Mouse (Mus musculus) megakaryocyte-erythroid progenitor cell, adult 5-6 weeks (primary cell): ENCODE results near the gene Gm5799. TPM values are rescaled to one million over a fixed set of nuclear protein-coding genes. Genes with fewer than 3 reads are reported as not detected.
"Not testable (repeated sequence)": the region's sequence is repeated elsewhere in the genome, so short reads cannot be mapped to it uniquely, and the experiment has no call there.

ENCODE experiments used
- ATAC-seq: replicated peaks from 2 replicates; pipeline ENCODE4 v1.8.0; 2016; ENCODE audit warnings: mild to moderate bottlenecking, inconsistent platforms; ENCODE audit not compliant: severe bottlenecking, poor library complexity, low FRiP score, low TSS enrichment
- total RNA-seq, 2 experiments: library from RNA; stranded (forward) in 1 of 2; stranded (reverse) in 1 of 2; fragments of 200-1000, 215-1000 nt in 1 of 2; fragments of >200 nt in 1 of 2; fragmentation: Nextera tagmentation in 1 of 2; gene quantifications; 2 replicates each; pipeline ENCODE4 v1.2.3; 2014 to 2017

Gene Gm5799
- total RNA-seq (2014; fragmentation: Nextera tagmentation): not detected in 2 replicates
- not detected in 2 replicates for total RNA-seq (2017)

DNA sequence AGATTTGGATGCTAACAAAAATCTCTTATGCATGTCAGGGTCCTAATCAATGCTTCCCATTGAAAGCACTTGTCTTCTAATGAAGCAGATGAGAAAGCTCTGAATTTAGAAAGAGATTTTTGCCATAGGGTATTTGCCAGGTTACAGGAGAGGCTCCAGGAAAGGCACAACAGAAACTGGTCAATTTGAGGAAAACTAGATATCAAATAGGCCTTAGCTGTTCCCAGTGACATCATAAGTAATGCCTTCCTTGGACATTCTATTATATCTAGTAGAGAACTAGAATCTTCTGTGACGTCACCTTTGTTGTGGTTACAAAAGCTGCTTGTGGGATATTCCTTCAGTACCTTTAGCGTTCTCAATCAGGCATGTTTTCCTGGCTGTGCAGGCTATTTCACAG lies at the start of gene Gm5799:
Gm5799 (plus strand) TSS at position 301 of the 400 bp plus-strand sequence.
- ATAC-seq: not testable (repeated sequence)

DNA sequence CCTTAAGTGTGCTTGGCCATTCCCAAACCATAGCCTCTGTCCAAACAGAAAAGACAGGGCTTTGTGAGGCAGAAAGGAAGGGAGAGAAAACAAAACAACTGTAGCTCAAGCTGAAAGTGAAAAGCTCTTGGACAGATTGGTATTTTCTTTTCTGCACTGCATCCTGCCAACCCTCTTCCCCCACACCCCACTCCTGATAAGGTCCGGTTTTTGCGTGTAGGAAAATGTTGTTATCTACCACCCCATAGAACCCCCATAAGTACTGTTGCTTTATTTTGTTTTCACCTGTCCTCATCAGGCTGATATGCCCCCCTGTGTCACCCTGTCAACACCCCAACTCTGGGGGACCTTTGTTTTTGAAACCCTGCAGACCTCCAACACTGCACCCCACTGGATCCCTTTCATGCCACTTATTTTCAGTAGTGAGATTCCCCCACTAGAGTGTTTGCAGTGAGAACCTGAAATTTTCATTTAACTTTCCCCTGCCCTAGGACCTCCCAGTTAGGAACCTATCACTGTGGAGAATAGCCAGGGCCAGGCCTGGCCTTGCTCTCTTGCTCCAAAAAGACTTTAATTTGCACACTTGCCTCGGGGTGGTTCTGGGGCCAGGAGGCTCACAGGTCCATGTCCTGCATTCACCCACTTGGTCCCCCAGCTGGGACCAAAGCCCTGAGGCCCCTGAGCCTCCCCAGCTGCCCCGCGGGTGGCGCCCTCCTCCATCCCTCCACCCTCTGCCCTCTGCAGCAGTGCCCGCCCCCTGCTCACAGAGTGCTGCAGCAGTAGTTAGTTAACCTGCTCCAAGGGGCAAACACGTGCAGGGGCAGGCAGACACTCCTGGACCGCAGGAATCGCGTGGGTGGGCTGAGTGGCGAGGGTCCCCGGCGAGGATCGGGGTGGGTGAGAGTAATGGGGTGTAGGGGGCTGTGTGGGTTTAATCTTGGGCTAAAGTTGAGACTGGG lies 12.0 kb upstream of the Gm5799 start:
- ATAC-seq: not testable (repeated sequence)

- not testable (repeated sequence) for ATAC-seq
Observed at GRCm38 (mm10) chr14:43532011-43532383, 11.4 kb upstream of the Gm5799 start.

DNA sequence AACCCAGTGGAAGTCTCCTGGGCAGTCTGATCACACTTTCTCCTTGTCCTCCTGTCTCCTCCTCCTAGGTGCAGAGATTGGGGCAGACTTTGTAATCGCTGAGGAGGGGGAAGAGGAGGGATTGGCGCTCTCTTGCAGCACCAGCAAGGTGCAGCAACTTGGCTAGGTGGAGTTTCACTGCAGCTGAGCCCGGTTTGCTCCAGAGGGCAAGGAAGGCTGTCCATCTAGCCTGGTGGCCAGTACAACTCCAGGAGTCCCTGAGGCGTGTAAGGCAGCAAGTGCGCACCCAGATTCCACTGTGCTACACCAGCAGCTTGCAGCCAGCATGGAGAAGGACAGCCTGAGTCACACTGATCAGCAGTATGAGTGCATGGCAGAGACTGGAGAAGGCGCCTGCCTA lies 11.0 kb upstream of the Gm5799 start:
- ATAC-seq: not testable (repeated sequence)

DNA sequence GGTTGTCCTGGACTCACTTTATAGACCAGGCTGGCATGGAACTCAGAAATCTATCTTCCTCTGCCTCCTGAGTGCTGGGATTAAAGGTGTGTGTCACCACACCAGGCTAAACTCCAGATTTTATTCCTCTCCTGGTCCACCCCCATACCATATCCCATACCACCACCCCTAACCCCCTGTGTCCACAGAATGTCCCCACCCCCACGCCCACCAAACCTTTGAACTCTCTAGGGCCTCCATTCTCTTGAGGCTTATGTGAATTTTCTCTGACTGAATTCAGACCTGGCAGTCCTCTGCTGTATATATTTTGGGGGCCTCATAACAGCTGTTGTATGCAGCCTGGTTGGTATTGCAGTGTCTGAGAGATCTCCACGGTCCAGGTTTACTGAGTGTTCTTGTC lies 5.2 kb upstream of the Gm5799 start:
- ATAC-seq: not testable (repeated sequence)

DNA sequence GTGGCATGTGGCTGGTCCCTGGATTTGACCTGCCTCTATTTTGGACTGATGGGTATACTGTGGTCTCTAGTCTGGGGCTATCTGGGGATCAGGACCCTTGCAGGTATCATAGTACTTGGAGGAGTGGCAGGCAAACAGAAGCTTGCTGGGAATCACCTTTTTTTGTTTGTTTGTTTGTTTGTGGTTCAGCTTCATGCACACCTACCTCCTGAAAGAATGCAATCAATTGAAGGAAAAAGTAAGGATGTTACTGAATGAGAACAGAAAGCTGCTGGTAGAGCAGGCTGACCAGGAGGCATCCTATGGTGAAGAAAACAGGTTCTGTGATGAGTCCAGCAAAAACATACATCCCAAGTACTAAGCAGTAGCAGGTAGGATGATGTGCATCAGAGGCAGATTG lies 2.9 kb downstream of the Gm5799 start:
- not testable (repeated sequence) for ATAC-seq

GRCm38 (mm10) chr14:43552271-43552670 lies 8.9 kb downstream of the Gm5799 start:
- not testable (repeated sequence) for ATAC-seq

DNA sequence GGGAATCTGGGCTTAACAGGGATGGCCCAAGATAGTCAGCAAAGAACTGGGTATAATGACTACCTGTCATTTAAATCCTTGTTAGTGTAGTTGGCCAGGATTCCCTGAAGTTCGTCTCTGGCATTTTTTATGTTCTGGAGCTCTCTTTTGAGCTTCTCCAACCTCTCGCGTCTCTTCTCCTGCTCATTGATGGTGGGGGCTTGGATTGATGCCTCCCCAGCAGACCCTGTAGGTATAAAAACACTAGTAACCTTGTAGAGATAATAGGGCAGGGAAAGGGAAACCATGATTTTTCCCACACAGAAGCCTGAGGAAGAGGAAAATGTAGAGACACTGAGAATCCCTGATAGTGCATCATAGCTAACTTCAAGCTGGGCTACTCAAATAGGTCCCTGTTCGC lies 34.6 kb downstream of the Gm5799 start:
- ATAC-seq: not testable (repeated sequence)

DNA sequence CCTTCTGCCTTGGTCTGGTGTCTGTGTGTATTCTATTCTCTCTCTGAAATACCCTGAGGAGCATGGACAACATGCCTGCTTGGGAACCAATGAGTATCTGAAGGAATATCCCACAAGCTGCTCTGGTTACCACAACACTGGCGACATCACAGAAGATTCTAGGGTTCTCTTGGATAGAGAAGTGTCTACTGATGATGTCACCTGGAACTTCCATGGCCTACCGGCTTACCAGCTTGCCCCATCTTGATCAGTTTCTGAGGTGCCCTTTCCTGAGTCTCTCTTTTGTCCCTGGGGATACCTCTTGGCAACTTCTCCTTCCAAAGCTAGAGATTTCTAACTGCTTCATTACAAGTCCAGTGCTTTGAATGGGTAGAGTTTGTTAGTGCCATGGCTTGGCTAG lies 35.7 kb downstream of the Gm5799 start, which contains the start of gene Gm17654:
Gm17654 (minus strand) TSS at position 101 of the 400 bp plus-strand sequence.
- not testable (repeated sequence) for ATAC-seq

Other genes with a start within 250 kb of the Gm5799 start
- not detected in 2 replicates for gene Gm8127, start 249.7 kb upstream of the Gm5799 start, total RNA-seq (2014; fragmentation: Nextera tagmentation)
- not detected in 2 replicates for gene Gm8127, start 249.7 kb upstream of the Gm5799 start, total RNA-seq (2017)
- not detected in 2 replicates for gene 1700001F09Rik, start 195.8 kb upstream of the Gm5799 start, total RNA-seq (2014; fragmentation: Nextera tagmentation)
- gene 1700001F09Rik, start 195.8 kb upstream of the Gm5799 start, total RNA-seq (2017): not detected in 2 replicates
- gene Gm8138, start 127.2 kb upstream of the Gm5799 start, total RNA-seq (2014; fragmentation: Nextera tagmentation): not detected in 2 replicates
- gene Gm8138, start 127.2 kb upstream of the Gm5799 start, total RNA-seq (2017): not detected in 2 replicates
- gene Gm17654, start 35.6 kb downstream of the Gm5799 start, total RNA-seq (2014; fragmentation: Nextera tagmentation): not detected in 2 replicates
- gene Gm17654, start 35.6 kb downstream of the Gm5799 start, total RNA-seq (2017): not detected in 2 replicates
- not detected in 2 replicates for gene Gm10375, start 64.4 kb downstream of the Gm5799 start, total RNA-seq (2014; fragmentation: Nextera tagmentation)
- gene Gm10375, start 64.4 kb downstream of the Gm5799 start, total RNA-seq (2017): not detected in 2 replicates
- not detected in 2 replicates for gene Gm8165, start 133.6 kb downstream of the Gm5799 start, total RNA-seq (2014; fragmentation: Nextera tagmentation)
- not detected in 2 replicates for gene Gm8165, start 133.6 kb downstream of the Gm5799 start, total RNA-seq (2017)
- 1.5 and 3.7 TPM in 2 replicates for gene Gm7324, start 154.3 kb downstream of the Gm5799 start, total RNA-seq (2014; fragmentation: Nextera tagmentation)
- gene Gm7324, start 154.3 kb downstream of the Gm5799 start, total RNA-seq (2017): 0.19 and 6.1 TPM in 2 replicates
- not detected in 2 replicates for gene Gm16506, start 183.9 kb downstream of the Gm5799 start, total RNA-seq (2014; fragmentation: Nextera tagmentation)
- not detected in 2 replicates for gene Gm16506, start 183.9 kb downstream of the Gm5799 start, total RNA-seq (2017)
- not detected in 2 replicates for gene Gm6526, start 204.3 kb downstream of the Gm5799 start, total RNA-seq (2014; fragmentation: Nextera tagmentation)
- not detected in 2 replicates for gene Gm6526, start 204.3 kb downstream of the Gm5799 start, total RNA-seq (2017)
- gene Gm8180, start 241.2 kb downstream of the Gm5799 start, total RNA-seq (2014; fragmentation: Nextera tagmentation): not detected in 2 replicates
- gene Gm8180, start 241.2 kb downstream of the Gm5799 start, total RNA-seq (2017): not detected in 2 replicates